Mouse (Mus musculus): Measurements from ENCODE around the gene Il25.

DNA sequence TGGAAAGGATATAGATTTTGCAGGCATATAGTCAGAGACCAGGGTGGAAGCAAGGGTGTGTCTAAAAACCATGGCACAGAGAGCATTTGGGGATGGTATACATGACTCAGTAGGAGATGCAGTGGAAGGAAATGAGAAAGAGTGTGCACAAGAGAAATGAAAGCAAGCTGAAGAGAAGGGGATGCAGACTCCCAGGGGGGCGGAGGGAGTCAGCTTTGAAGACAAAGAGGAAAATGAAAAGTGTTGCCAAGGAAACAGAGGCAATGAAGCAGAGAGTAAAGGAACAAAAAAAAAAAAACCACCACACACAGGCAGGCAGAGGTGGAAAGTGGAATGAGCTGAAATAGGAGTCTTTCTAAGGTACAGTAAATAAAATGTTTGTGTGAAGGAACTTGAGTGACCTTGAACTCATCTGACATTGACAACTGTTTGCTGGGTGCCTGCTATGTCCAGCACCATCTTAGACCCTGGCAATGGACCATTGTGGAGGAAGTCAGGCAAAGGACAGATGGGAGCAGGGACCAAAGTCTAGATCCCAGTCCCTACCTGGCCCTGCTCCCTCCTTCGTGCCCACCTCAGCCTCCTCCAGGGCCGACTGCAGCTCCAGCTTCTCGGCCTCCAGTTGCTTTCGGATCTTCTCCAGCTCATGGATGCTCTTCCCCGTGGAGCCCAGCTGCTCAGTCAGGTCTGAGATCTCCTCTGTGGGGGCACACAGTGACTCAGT is 41.7 kb downstream of the Il25 start:
- TF ChIP-seq POLR2A (IDR thresholded peaks at IDR 0.05; ENCODE audit: borderline replicate concordance, control insufficient read depth, low read depth, low read length) (no peak), CTCF (IDR thresholded peaks at IDR 0.05; ENCODE audit: control insufficient read depth, insufficient read depth, low read length) (no peak)
